In the genomic region with DNA sequence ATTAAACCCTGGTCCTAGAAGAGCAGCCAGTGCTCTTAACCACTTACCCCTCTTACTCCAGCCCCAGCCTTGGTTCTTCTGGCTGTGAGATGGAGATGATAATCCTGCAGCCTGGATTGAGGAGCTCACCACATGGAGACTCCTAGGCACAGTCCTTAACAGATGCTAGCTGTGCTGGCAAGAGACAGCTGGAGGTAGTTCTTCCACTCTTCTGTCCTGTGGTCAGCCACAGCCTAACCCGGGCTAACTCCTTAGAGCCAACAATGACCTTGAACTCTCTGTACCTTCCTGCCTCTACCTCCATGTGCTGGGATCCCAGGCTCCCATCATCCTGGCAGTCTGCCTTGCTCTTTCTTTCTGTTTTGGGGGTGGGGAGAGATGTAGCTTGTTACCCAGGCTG, we compare ENCODE assay signal across 1 mouse cellular context.
TF ChIP-seq lines count a peak whose summit lies in the region.

No protein-coding gene starts in this region.

TF ChIP-seq in myocyte, 11 proteins besides CTCF, POLR2A, EP300 and RAD21:
- TF ChIP-seq USF1 (IDR thresholded peaks at IDR 0.05; ENCODE audit: low read depth) (no peak), MAX (IDR thresholded peaks at IDR 0.05; ENCODE audit: low read depth) (no peak), E2F4 (IDR thresholded peaks at IDR 0.05; ENCODE audit: insufficient read depth) (no peak), TCF12 (IDR thresholded peaks at IDR 0.05; ENCODE audit: insufficient read depth, poor library complexity, severe bottlenecking) (peak; percentile 58), TCF3 (IDR thresholded peaks at IDR 0.05; ENCODE audit: insufficient read length, low read depth) (peak; percentile 13), CEBPB (IDR thresholded peaks at IDR 0.05; ENCODE audit: insufficient read depth, poor library complexity, severe bottlenecking) (no peak), MYOD1 (IDR thresholded peaks at IDR 0.05; ENCODE audit: control insufficient read depth in 1 of 3, insufficient read length in 2 of 3, low read depth in 2 of 3) (peak; percentile 36 to 92 (median 91)), POLR2AphosphoS2 (IDR thresholded peaks at IDR 0.05; ENCODE audit: insufficient read length, low read depth) (no peak), MYOG (IDR thresholded peaks at IDR 0.05; ENCODE audit: control insufficient read depth in 1 of 3, insufficient read depth in 1 of 3, insufficient read length in 2 of 3, low read depth in 2 of 3) (peak; percentile 72 to 92 (median 87))
